Mouse (Mus musculus) cerebellum, adult 2 months (tissue): Measurements from ENCODE around the gene Dnah12. TPM values are rescaled to one million over a fixed set of nuclear protein-coding genes. Genes with fewer than 3 reads are reported as not detected.

Experiments
- DNase-seq, 2 experiments: peaks; one replicate each; pipeline ENCODE4 v3.0.0; 2021
- H3K27ac ChIP-seq: fragments of 200-500 bp; 2 replicates; pipeline ENCODE4 v1.5.1; 2012; ENCODE audit warnings: low read length, control low read depth, inconsistent platforms; ENCODE audit not compliant: insufficient read depth
- H3K27me3 ChIP-seq: fragments of 200-500 bp; 2 replicates; pipeline ENCODE4 v1.6.1; 2012; ENCODE audit warnings: inconsistent platforms, mild to moderate bottlenecking, low read length, moderate library complexity; ENCODE audit not compliant: control insufficient read depth, insufficient read depth
- H3K4me1 ChIP-seq: fragments of 200-500 bp; 2 replicates; pipeline ENCODE4 v1.6.1; 2011; ENCODE audit warnings: low read length; ENCODE audit not compliant: control insufficient read depth, insufficient read depth
- H3K4me3 ChIP-seq: fragments of 200-500 bp; replicated peaks from 2 replicates; pipeline ENCODE3; 2011; ENCODE audit warnings: mild to moderate bottlenecking, low read depth, low read length, control low read depth; ENCODE audit not compliant: insufficient read depth
- CTCF ChIP-seq: fragments of 200-500 bp; IDR thresholded peaks from 2 replicates; pipeline ENCODE4 v1.5.1; 2011; ENCODE audit warnings: low read depth, mild to moderate bottlenecking, control low read depth, low read length, moderate library complexity, borderline replicate concordance; ENCODE audit not compliant: insufficient read depth
- POLR2A ChIP-seq: fragments of 200-500 bp; IDR thresholded peaks from 2 replicates; pipeline ENCODE4 v1.6.1; 2011; ENCODE audit warnings: low read length, control low read depth, borderline replicate concordance; ENCODE audit not compliant: insufficient read depth
- WGBS: fragments of 180-500 bp; shearing (Covaris S2); methylation state at CpG from one replicate; pipeline ENCODE4 v1.1.7; 2018; 5-methylcytosine and 5-hydroxymethylcytosine counted together
- polyA plus RNA-seq: library from polyadenylated mRNA; depleted of rRNA; stranded (reverse); fragments of >200 nt; gene quantifications from 2 replicates; pipeline ENCODE4 v1.2.3, GENCODE M21; 2012; rRNA removed

Dnah12 gene
- polyA plus RNA-seq, 1 experiment, result 0.08 TPM

GRCm38 (mm10) chr14:26923702-26924421, 230.8 kb downstream of the Dnah12 start:
- H3K4me1 ChIP-seq, result no peaks in the 10 kb centered on the region
- WGBS, result 86% methylated on average over 5 of the region's 5 CpGs
- no peak overlapping the region for H3K4me3 ChIP-seq
- DNase-seq, result no peak
- TF ChIP-seq CTCF (no peak), POLR2A (no peak)
- H3K27me3 ChIP-seq, result no peaks in the 10 kb centered on the region
- no peak overlapping the region for H3K27ac ChIP-seq

DNA sequence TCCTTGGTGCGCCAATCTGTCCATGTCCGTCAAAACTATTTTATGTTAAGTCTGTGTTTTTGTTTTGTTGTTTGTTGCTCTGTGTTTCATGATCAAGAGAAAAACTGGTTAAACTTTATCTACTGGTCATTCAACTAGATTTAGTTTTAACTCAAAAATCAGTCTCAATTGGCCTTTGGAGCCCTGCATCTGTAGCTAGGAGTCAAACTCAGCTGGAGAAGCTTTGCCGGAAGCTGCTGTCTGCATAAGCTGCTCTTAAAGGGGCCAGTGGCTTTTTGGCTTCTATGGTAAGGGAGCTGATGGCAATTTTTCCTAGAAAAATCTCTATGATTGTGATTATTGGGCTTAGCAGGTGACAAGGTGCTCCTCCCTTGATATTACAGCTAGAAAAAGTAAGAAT, 241.8 kb downstream of the Dnah12 start:
- 87% methylated on average over 3 of the region's 3 CpGs for WGBS
- Histone ChIP-seq H3K4me3 (no peak overlapping the region), H3K27ac (no peak overlapping the region), H3K27me3 (no peaks in the 10 kb centered on the region), H3K4me1 (no peaks in the 10 kb centered on the region)
- no peak for DNase-seq
- TF ChIP-seq POLR2A (no peak), CTCF (no peak)

GRCm38 (mm10) chr14:26935558-26935957, 242.5 kb downstream of the Dnah12 start:
- 94% methylated on average over 4 of the region's 4 CpGs for WGBS
- Histone ChIP-seq H3K4me1 (no peaks in the 10 kb centered on the region), H3K27me3 (no peaks in the 10 kb centered on the region), H3K4me3 (no peak overlapping the region), H3K27ac (no peak overlapping the region)
- TF ChIP-seq CTCF (no peak), POLR2A (no peak)
- no peak for DNase-seq

Other genes starting within 250 kb of the Dnah12 start
- 43.0 and 44.1 TPM in 2 replicates for gene Slmap, start 158.3 kb upstream of the Dnah12 start, polyA plus RNA-seq
- gene Dennd6a, start 119.4 kb upstream of the Dnah12 start, polyA plus RNA-seq, result 20.5 and 21.4 TPM in 2 replicates
- gene Arf4, start 55.2 kb upstream of the Dnah12 start, polyA plus RNA-seq, result 86.2 and 86.9 TPM in 2 replicates
- gene Pde12, start 23.4 kb upstream of the Dnah12 start, polyA plus RNA-seq, result 5.3 and 5.4 TPM in 2 replicates
- gene Asb14, start 201.3 kb downstream of the Dnah12 start, polyA plus RNA-seq, result 0.13 and 0.19 TPM in 2 replicates